Mouse (Mus musculus): ENCODE data around the gene Gm9970.

Gm9970 gene

DNA sequence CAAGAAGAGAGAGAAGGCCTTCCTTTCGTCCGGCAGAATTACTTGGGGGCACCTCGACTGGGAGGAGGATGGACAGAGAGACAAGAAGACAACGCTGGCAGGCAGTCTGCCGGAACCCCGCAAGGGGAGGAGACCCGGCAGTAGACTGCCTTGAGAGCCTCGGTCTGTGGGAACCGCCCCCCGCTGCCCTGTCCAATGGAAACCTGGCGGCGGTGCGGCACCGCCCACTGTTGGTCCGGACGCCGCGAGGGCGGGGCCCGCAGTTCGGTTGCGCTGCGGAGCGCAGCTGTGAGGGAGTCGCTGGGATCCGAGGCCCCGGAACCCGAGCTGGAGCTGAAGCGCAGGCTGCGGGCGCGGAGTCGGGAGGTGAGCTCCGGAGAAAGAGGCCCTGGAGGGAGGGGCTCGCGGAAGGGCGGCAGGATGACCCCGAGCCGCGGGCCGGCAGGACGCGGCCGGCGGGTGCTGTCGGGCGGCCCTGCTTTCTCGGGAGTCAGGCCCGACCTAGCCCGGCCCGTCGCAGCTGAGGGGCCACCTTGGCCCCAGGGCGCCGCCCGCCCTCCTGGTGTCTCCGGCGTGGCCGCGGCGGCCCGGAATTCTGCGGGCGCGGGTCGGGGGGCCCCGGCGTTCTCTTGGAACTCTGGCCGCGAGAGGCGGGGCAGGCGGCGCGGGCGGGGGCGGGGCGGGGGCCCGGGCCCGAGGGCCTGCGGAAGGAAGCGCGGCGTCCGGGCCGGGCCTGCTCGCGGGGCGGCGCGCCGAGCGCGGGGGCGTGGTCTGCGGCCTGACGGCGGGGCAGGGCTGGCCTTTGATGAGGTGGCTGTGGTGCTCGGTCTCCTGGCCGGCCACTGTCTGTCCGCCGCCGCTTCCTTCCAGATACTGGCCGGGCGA is at the start of gene Gm9970, which contains the start of gene Nrbp1:
Gene Gm9970, minus strand, starts transcription at position 596 of the 885 bp plus-strand sequence.
Gene Nrbp1, plus strand, starts transcription at position 228 of the 885 bp plus-strand sequence.
- DNase-seq = peak; percentile 98

DNA sequence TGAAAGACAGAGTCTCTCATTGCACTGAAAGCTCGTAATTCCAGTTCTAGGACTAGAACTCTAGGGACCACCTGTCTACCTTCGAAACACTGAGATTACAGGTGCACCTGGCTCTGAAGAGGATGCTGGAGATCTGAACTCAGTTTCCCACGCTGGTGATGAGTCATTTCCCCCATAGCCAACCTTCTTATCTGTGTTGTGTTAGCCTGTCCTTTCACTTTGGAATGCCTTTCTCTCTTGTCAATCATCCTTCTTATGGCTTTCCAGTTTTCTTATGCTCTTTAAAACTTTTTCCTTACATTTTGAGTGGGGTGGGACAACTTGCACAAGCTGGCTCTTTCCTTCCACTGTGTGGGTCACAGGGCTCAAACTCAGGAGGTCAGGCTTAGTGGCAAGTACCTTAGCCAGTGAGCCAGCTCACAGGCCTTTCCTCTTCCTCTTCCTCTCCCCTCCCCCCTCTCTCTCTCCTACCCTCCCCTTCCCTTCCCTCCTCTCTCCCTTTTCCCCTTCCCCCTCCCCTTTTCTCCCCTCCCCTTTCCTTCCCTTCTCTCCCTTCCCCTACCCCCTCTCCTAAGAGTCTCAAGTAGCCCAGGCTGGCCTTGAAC is 48.7 kb upstream of the Gm9970 start:
- DNase-seq = no peak

DNA sequence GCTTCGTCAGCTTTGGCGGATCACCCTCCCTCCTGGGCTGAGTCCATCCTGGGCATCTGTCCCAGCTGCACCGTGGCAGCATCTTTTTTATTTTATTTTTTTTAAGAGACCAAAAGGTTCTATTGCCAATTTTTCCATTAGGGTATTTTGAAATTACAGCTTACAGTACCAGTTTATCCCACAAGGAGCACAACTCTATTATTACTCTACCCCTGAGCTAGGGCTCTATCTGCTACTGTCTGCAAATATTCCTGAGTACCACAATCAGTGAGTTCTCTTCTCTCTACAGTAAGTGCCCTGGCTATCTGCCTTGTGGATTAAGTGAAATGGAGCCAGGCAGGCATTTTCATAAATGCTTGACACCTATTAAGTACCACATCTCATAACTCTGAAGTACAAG is 47.6 kb upstream of the Gm9970 start:
- DNase-seq = no peak

DNA sequence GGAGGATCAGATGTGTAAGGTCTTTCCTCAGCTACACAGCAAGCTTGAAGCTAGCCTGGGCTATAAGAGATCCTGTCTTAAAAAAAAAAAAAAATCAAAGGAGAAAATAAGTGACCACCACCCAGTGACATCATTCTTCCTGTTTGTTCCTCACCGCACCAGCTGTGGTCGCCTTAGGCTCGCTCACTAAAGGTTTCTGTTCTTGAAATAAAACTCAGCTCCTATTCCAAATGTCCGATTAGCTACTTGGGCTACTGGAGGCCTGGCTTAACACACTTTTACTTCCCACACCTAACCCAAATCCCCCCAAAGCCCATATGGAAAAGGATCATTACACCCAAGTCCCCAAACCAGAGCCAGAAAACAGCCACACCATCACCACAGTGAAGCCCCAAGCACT is 47.2 kb upstream of the Gm9970 start:
- no peak for DNase-seq

DNA sequence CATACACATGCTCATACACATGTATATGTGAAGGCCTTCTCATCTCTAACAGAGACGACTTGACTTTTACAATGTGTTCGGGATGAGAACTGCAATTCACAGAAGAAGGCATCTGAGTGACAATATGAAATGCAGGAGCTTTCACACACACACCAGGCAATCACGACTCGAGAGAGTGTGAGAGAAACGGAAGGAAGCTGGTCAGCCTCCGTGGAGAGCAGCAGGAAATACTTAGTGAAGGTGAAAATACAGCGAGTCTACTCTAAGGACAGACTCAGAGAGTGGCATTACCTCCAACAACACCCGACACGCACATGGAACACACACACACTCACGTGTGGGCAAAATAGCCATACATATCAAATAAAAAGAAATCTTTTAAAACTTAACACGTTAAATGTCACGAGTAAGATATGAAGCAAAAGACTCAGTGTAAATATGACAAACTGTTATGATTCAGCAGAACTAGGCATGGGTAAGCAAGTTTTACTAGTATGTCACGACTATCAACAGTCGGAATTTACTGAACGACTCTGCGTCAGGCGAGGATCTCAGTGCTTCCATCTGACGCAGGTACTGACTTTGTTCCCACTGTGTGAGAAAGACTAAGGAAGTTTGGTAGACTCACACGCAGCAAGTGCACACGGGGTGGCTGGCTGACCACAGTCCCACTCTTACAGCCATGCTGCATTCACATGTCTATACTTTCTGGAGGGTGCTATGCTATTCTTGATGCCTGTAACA is 38.4 kb upstream of the Gm9970 start:
- DNase-seq = no peak

DNA sequence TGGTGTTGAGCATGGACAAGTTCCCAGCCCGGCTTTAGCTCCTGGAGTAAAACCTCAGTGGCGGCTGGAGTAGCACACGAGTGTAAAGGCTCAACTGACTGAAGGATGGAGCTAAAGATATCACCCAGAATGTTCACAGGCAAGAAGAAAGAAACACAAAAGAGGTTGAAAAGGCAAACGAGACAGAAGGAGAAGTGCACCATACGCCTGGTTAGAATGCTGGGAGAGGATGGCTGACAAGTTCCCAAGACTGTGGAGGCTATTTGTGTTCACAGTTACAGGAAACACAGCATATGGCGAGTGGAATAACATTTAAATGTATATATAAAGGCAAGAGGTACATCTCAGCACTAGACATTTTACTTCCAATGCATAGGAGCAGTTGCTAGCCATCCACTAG is 32.0 kb upstream of the Gm9970 start:
- no peak for DNase-seq

DNA sequence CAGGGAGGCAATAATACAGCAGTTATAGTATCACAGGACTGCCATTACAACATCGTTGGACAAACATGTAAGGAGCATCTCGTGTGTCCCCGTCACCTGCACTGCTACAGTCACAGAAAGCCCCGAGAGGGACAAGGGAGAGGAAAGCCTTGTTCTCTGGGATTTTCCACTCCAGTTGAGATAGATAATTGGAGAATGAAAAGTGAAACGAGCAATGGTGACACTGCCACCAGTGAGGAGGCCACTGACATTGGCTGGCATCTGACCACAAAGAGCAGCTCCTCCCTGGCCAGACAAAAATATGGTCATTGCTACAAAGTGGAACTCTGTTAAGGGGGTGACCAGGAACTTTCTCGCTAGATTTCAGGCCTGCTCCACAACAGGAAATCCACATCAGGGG is 26.7 kb upstream of the Gm9970 start:
- peak; percentile 13 to 20 for DNase-seq

DNA sequence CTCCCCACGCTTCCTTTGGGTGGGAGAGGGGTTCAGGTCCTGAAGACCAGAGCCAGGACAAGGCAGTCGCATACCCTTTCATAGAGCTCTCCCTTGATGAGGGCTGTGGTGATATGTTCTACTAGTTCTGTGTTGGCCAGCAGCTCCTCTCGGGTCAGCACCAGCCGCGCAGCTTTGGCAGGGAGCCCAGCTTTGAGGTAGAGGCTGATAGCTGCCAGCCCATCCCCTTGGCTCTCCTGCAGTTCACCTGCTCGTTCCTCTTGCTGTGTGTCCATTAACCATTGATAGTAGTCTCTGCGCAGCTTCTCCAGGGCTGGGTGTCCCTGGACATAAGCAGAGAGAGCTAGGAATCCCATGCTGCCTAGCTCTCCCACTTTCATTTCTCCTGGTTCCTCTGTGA is 25.1 kb upstream of the Gm9970 start:
- DNase-seq = peak in 1 of 2 experiments; percentile 16

DNA sequence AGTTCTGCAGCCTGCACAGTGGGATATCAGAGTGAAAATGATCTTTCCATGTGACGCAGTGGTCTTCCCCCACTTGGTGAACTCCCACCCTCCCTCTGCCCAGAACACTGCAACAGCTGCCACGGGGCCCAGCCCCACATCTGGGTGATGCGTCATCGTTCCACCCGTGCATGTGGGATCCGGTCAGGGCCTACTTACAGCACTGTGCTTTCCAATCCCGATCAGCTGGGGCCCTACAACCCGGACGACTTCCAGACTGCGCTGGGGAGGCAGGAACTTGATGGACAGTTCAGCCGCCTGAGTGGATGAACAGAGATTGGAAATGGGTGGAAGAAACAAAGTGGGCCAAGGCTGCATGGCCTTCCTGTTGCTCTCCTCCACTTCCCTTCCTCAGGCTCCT is 16.6 kb upstream of the Gm9970 start:
- DNase-seq = no peak

DNA sequence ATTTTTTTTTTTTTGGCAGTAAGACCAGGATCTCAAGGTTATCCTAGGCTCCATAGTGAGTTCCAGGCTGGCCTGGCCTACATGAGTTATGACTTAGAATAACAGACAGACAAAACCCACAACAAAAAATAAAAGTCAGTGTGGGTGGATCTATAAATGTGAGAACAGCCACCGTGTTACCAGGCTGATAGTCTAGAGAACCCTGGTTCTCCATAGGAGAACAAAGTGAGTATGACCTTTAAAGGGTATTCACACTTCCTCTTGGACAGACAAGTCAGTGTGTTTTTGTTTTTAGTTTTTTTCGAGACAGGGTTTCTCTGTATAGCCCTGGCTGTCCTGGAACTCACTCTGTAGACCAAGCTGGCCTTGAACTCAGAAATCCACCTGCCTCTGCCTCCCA is 14.9 kb upstream of the Gm9970 start:
- no peak for DNase-seq

DNA sequence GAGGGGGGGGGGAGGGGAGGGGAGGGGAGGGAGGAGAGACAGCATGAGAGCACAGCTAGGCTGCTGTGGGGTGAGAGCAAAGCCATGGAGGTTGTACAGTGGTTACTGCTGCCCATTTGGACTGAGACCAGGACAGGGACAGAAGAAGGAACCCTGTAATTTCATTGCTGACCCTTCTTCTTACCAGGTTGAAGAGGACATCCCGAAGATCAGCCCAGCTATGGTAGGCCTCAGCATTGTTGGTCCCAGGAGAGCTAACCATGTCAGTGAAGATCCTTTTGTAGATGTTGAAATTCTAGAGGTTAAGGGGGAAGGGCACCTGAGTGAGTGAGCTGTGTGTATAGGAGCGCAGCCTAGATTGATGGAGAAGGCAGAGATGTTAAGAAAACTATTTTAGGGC is 14.3 kb upstream of the Gm9970 start:
- DNase-seq = no peak

DNA sequence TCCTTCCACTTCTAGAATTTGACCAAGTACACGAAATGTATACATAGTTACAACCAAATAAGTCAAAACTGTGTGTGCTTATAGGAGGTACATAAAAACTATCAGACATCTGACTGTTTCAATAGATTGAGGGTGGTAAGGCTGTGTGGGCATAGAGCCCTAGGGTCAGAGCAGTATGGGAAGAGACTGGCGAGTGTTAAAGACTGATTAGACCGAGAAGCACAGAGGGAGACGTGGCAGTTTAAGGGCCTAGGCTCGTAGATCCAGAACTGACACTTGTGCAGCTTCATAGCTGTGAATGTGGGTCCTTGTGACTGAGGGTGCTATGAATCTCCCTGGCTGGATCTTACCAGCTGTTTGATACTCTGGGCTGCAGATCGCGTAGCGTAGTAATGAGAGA is 13.9 kb upstream of the Gm9970 start:
- no peak for DNase-seq

DNA sequence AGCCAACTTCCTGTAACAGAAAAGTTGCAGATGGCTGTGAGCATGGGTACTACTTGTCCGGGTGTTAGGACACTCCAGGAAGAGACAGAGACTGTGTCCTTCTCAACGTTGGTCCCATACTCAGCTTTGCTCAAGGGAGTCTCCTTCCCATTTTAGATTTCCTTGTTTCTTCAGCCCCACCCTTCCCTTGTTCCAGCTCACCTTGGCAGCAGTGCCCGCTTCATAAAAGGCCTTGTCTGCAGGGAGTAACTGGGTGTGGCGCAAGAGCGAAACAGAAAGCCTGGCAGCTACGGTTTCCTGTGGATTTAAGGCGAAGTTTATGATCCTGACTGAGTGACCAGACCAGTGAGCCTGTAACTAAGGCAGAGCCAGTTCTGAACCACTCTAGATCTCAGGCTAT is 13.4 kb upstream of the Gm9970 start:
- DNase-seq = peak; percentile 53 to 70

DNA sequence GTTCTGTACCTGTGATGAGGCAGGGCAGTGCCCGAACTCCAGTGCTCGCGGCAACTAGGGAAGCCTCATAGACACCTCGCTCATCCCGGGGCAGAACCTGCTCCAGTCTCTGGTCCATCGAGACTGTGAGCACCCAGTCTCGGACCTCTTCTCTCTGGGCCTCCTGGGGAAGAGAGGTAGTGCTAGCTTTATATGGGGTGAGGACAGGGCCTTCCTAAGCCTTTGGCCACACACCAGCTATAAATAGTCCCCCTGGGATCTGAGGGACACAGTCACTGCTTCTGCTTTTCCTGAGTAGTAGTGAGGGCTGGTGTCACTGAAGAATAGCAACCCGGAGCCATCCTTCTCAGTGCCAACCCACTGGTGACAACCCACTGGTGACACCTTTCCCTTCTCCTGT is 12.8 kb upstream of the Gm9970 start:
- no peak for DNase-seq

DNA sequence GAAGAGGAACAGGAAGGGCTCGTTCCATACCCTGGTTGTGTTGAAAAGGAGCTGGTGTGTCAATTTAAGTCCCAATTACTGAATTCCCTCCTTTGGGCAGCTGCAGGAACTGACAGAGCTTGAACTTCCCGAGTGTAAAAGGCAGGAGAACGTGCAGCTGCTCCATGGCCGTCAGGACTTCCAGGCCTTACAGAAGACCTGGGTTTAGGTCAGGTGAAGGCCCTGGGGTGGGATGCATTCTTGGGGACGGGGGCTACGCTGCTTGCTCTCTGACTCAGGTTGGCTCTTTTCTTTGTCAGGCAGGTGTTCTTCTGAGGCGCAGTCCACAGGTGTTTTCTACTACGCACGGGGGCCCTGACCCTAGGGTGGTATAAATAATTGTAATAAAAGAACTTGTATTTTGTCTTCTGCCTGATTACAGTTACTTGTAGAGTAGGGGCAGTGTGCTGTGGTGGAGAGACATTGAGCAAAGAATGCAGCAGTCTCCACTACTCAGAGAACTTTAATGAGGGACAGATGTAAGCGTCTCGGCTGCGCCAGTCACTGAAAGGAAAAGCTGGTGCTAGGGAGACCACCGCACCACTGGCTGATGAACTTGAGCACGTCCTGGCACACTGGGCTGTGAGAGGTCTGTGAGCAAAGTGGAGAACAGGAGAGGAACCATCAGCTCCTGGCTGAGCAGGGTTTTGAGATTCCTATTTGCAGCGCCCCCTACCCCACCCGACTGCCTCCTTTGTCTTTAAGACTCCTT is 11.9 kb upstream of the Gm9970 start:
- peak in 1 of 2 experiments; percentile 15 for DNase-seq

DNA sequence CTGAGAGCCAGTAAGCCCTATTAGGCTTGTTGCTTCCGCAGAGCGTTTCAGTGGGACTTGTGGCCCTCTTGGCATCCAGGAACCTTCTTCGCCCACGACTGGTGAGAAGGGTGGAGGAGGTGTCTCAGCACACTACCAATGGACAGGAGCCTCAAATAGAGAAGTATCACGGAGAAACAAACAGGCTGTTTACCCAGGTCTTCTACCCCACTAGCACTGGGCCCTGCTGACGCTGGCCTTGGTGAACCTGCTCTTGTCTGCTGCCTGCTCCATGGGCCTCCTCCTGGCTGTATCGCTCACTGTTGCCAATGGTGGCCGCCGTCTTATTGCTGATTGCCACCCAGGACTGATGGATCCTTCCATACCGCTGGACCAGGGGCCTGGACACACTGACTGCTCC is 11.1 kb upstream of the Gm9970 start:
- no peak for DNase-seq

DNA sequence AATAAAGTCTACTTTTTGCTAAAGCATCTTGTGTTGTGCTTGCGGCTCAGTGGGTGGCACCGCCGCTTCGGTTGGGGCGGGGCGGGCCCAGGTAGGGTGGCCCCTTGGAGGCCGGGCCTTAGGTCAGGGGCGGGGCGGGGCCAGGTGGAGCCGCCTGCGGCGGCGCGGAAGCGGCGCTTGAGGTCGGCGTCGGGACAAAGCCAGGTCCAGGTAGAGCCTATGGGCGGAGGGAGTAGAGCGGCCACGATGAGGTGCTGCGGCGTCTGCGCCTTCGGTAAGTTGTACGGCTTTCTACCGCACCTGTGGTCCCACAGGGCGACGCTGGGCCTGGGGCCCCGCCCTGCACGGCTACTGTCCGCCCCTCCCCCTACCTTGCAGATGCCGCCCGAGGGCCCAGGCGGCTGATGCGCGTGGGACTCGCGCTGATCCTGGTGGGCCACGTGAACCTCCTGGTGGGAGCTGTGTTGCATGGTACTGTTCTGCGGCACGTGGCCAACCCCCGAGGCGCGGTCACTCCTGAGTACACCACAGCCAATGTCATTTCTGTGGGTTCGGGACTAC is 10.6 kb upstream of the Gm9970 start, which contains the start of gene Krtcap3:
Gene Krtcap3, plus strand, starts transcription at position 151 of the 561 bp plus-strand sequence.
- peak; percentile 76 to 88 for DNase-seq

DNA sequence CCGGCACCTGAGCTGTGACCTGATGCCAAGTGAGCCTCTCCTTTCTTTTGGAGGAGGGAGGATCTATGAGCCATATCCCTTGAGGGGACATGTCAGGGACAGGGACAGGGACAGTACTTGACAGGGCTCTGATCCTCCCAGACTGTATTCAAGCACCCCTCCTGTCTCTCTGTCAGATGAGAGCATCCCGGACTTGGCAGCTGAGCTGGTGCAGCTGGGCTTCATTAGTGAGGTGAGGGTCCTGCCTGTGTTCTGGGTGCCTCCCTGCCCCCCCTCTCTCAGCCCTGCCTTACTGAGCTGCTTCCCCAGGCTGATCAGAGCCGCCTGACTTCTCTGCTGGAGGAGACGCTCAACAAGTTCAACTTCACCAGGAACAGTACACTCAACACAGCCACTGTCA is 9.7 kb upstream of the Gm9970 start:
- DNase-seq = no peak

DNA sequence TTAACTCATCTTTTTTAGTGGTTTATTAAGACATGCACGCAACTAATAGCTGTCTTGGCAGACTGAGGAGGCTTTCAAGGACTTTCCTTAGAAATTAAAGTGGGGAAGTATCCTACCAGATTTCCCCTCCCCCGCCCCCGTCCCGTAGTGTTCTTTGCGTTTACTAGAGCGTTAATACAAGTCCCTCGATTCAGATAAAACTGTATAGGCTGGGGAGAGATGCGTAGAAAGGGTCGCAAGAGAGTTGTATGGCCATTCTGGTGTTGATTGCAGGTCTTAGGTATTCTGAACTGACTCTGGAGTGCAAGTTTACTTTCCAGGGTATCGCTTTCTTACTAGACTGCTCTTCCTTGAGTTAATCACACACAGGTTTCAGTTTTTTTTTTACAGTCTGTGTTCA is 1.2 kb upstream of the Gm9970 start:
- no peak for DNase-seq

DNA sequence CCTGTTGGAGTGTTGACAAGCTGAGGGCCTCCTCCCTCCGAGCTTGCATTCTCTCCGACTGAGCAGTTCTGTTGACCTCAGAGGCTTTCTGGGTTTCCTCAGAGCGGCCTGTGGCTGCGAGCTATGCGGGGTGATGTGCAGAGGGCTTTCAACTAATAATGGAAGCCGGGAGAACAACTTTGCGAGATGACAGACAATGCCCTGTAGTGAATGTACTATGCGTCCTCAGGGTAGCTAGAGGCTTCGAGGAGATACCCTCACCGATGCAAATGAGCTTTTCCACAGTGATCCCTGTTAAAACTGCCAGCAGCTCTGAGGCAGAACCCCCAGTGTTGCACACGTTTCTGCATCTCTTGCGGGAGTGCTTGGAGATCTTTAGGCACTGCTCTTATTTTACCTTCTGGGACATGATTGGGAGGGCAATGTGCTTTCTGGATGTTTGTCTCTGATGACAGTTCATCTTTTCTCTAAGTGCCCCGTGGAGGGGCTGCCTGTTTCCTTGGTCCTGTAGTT is 546 bp upstream of the Gm9970 start:
- DNase-seq = no peak

DNA sequence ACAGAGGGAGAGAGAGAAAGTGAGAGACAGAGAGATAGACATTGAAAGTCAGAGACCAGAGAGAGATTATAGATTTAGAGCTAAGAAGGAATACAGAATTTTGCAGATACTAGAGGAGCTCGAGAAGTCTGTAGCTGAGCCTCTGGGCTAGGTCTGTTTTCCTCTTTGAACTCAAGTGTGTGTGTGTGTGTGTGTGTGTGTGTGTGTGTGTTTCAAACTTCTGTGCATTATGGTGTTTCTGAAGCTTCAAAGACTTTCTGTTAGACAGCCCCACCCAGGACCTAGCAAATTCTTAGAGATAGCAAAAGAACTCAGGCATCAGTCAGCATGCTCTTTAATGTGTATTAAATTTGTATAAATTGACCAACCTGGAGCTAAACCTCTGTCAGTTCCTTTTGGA is 14.4 kb downstream of the Gm9970 start:
- DNase-seq = no peak

DNA sequence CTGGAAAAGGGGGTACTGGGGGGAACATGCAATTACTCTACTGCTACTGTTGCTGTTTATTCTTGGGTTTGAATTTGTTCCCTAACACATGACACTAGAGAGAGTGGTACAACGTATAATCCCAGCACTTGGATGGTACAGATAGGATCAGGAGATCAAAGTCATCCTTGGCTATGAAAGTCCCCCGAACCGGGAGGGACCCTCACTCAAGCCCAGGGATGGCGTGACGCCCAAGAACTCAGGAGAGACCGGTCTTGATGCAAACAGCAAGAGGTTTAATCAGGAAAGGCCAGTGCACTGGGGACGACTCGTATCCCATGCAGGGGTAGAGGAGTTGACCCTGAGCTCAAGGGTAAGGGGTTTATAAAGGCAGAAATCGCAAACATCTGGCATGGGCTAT is 18.3 kb downstream of the Gm9970 start:
- no peak for DNase-seq

Data from kidney, postnatal 36 days (tissue).